Mouse (Mus musculus): ENCODE measurements around the gene Ctnnbip1.

GRCm38 (mm10) chr4:149586044-149586782 is 68.2 kb downstream of the Ctnnbip1 start, which contains the start of gene Clstn1:
- TF ChIP-seq POLR2A (IDR thresholded peaks at IDR 0.05; ENCODE audit: insufficient read depth, low read length) (no peak), CTCF (IDR thresholded peaks at IDR 0.05; ENCODE audit: low read depth, low read length) (no peak), EP300 (IDR thresholded peaks at IDR 0.05; ENCODE audit: insufficient read depth, low read depth, low read length) (no peak)
